Mouse (Mus musculus) liver, postnatal 0 days (tissue): ENCODE data around the gene Spesp1. TPM values are rescaled to one million over a fixed set of nuclear protein-coding genes. Genes with fewer than 3 reads are reported as not detected.

Experiments
- ATAC-seq: fragments of 200-750 bp; cut with Nextera tagmentation; 2 replicates; pipeline ENCODE4 v1.8.0; 2017; ENCODE audit warnings: mild to moderate bottlenecking, moderate library complexity
- DNase-seq: peaks from one replicate; pipeline ENCODE4 v3.0.0-alpha.2; 2016
- H3K27ac ChIP-seq: fragments of 300-500 bp; sonication (generic); 2 replicates; pipeline ENCODE4 v1.5.1; 2014; ENCODE audit warnings: antibody characterized with exemption, moderate library complexity, mild to moderate bottlenecking, low read depth
- H3K27me3 ChIP-seq: fragments of 300-500 bp; sonication (generic); 2 replicates; pipeline ENCODE4 v1.6.1; 2014; ENCODE audit warnings: low read length, control low read depth, mixed read lengths; ENCODE audit not compliant: insufficient read depth
- H3K36me3 ChIP-seq: fragments of 300-500 bp; sonication (generic); replicated peaks from 2 replicates; pipeline ENCODE4 v1.6.1; 2014; ENCODE audit warnings: mild to moderate bottlenecking, control low read depth, low read length, moderate library complexity, mixed read lengths; ENCODE audit not compliant: insufficient read depth
- H3K4me1 ChIP-seq: fragments of 300-500 bp; sonication (generic); 2 replicates; pipeline ENCODE4 v1.6.1; 2014; ENCODE audit warnings: antibody characterized with exemption, mild to moderate bottlenecking, control low read depth; ENCODE audit not compliant: insufficient read depth
- H3K4me2 ChIP-seq: fragments of 300-500 bp; sonication (generic); 2 replicates; pipeline ENCODE4 v1.6.1; 2014; ENCODE audit warnings: low read depth, mild to moderate bottlenecking, low read length, moderate library complexity, mixed read lengths
- H3K4me3 ChIP-seq: fragments of 300-500 bp; sonication (generic); 2 replicates; pipeline ENCODE4 v1.5.1; 2014; ENCODE audit warnings: low read depth, low read length
- H3K9ac ChIP-seq: fragments of 300-500 bp; sonication (generic); replicated peaks from 2 replicates; pipeline ENCODE4 v1.6.1; 2014; ENCODE audit warnings: mild to moderate bottlenecking, moderate library complexity
- H3K9me3 ChIP-seq: fragments of 300-500 bp; sonication (generic); 2 replicates; pipeline ENCODE4 v1.6.1; 2016; ENCODE audit warnings: mild to moderate bottlenecking, control low read depth, low read length, mixed read lengths
- CTCF ChIP-seq: sonication (generic); IDR thresholded peaks from 2 replicates; pipeline ENCODE4 v1.5.1; 2016; ENCODE audit warnings: antibody characterized with exemption, low read depth
- EP300 ChIP-seq: IDR thresholded peaks from 2 replicates; pipeline ENCODE4 v1.6.1; 2016; ENCODE audit warnings: antibody characterized with exemption, low read depth, mild to moderate bottlenecking
- WGBS: fragments of 180-500 bp; shearing (Covaris S2); extraction: QIAGEN DNeasy Blood & Tissue Kit; methylation state at CpG from one replicate; pipeline ENCODE4 v1.1.7; 2014; ENCODE audit not compliant: insufficient replicate concordance; 5-methylcytosine and 5-hydroxymethylcytosine counted together
- polyA plus RNA-seq: library from polyadenylated mRNA; unstranded; fragments of >200 nt; fragmentation: Nextera tagmentation; extraction: Ambion mirVana; gene quantifications from 2 replicates; pipeline ENCODE4 v1.2.1, GENCODE M21; 2015

Gene Spesp1
- polyA plus RNA-seq, 1 experiment from 2014 or later = not detected

- ATAC-seq = no peak
- Histone ChIP-seq H3K27ac (no peak overlapping the region), H3K9ac (no peak overlapping the region), H3K27me3 (no peaks in the 10 kb centered on the region), H3K4me3 (no peak overlapping the region), H3K4me2 (no peak overlapping the region), H3K4me1 (no peaks in the 10 kb centered on the region), H3K36me3 (no peaks in the 10 kb centered on the region), H3K9me3 (no peaks in the 10 kb centered on the region)
- TF ChIP-seq EP300 (no peak), CTCF (peak; percentile 63)
- 3% methylated on average over 3 of the region's 3 CpGs for WGBS
- no peak for DNase-seq
Observed at GRCm38 (mm10) chr9:62253736-62254443, 28.1 kb downstream of the Spesp1 start.

GRCm38 (mm10) chr9:62250296-62250695 lies 31.7 kb downstream of the Spesp1 start:
- Histone ChIP-seq H3K27ac (no peak overlapping the region), H3K36me3 (no peaks in the 10 kb centered on the region), H3K4me3 (no peak overlapping the region), H3K27me3 (no peaks in the 10 kb centered on the region), H3K9ac (no peak overlapping the region), H3K9me3 (no peaks in the 10 kb centered on the region), H3K4me1 (no peaks in the 10 kb centered on the region), H3K4me2 (no peak overlapping the region)
- TF ChIP-seq CTCF = no peak
- TF ChIP-seq EP300 = no peak
- 90% methylated on average over 4 of the region's 4 CpGs for WGBS
- no peak for ATAC-seq
- no peak for DNase-seq

- Histone ChIP-seq H3K36me3 (no peaks in the 10 kb centered on the region), H3K4me2 (no peak overlapping the region), H3K9ac (no peak overlapping the region), H3K4me1 (no peaks in the 10 kb centered on the region), H3K4me3 (no peak overlapping the region), H3K9me3 (no peaks in the 10 kb centered on the region), H3K27ac (no peak overlapping the region), H3K27me3 (no peaks in the 10 kb centered on the region)
- TF ChIP-seq EP300 (no peak), CTCF (no peak)
- DNase-seq = no peak
- WGBS = 51% methylated on average over 4 of the region's 4 CpGs
- no peak for ATAC-seq
Observed at GRCm38 (mm10) chr9:62246380-62246942, 35.5 kb downstream of the Spesp1 start.

GRCm38 (mm10) chr9:62245612-62246379 lies 36.2 kb downstream of the Spesp1 start:
- no peaks in the 10 kb centered on the region for H3K36me3 ChIP-seq
- WGBS = 56% methylated on average over 17 of the region's 17 CpGs
- no peak overlapping the region for H3K4me2 ChIP-seq
- no peak overlapping the region for H3K9ac ChIP-seq
- no peak overlapping the region for H3K27ac ChIP-seq
- ATAC-seq (no peak), DNase-seq (no peak)
- no peaks in the 10 kb centered on the region for H3K27me3 ChIP-seq
- TF ChIP-seq CTCF (peak; percentile 51), EP300 (no peak)
- no peaks in the 10 kb centered on the region for H3K4me1 ChIP-seq
- H3K9me3 ChIP-seq = no peaks in the 10 kb centered on the region
- H3K4me3 ChIP-seq = no peak overlapping the region

- peak overlapping the region; percentile 60 for H3K4me2 ChIP-seq
- ATAC-seq = peak; percentile 47; the same call in 1 of the 2 replicates
- H3K9me3 ChIP-seq = no peaks in the 10 kb centered on the region
- H3K4me3 ChIP-seq = peak overlapping the region; percentile 14; the same call in 1 of the 2 replicates
- no peaks in the 10 kb centered on the region for H3K4me1 ChIP-seq
- H3K27me3 ChIP-seq = no peaks in the 10 kb centered on the region
- WGBS = 39% methylated on average over 3 of the region's 3 CpGs
- H3K27ac ChIP-seq = no peak overlapping the region
- TF ChIP-seq EP300 (no peak), CTCF (no peak)
- H3K36me3 ChIP-seq = no peaks in the 10 kb centered on the region
- H3K9ac ChIP-seq = no peak overlapping the region
- DNase-seq = no peak
Observed at GRCm38 (mm10) chr9:62244612-62245010, 37.4 kb downstream of the Spesp1 start.

- peak overlapping the region; percentile 60 for H3K4me2 ChIP-seq
- peak overlapping the region; percentile 14; the same call in 1 of the 2 replicates for H3K4me3 ChIP-seq
- TF ChIP-seq CTCF (peak; percentile 93), EP300 (no peak)
- no peaks in the 10 kb centered on the region for H3K36me3 ChIP-seq
- peak; percentile 84 for DNase-seq
- H3K9me3 ChIP-seq = no peaks in the 10 kb centered on the region
- H3K27ac ChIP-seq = no peak overlapping the region
- H3K4me1 ChIP-seq = no peaks in the 10 kb centered on the region
- no peak overlapping the region for H3K9ac ChIP-seq
- 34% methylated on average over 19 of the region's 19 CpGs for WGBS
- peak; percentile 80 for ATAC-seq
- no peaks in the 10 kb centered on the region for H3K27me3 ChIP-seq
Observed at GRCm38 (mm10) chr9:62243991-62244611, 37.9 kb downstream of the Spesp1 start.
